Mouse (Mus musculus) mature B cell (primary cell): ENCODE data around the gene Wdr1.
"Not testable (repeated sequence)": the region's sequence is repeated elsewhere in the genome, so short reads cannot be mapped to it uniquely, and the experiment has no call there.

Experiments
- in situ Hi-C: fragments of 300-500 bp; cut with MboI; formaldehyde crosslinking; loops from 2 replicates; pipeline ENCODE4 v1.14.3; 2019

The Wdr1 gene

GRCm38 (mm10) chr5:38496491-38497057, 66.4 kb downstream of the Wdr1 start:
- in situ Hi-C loops = no loop called here

DNA sequence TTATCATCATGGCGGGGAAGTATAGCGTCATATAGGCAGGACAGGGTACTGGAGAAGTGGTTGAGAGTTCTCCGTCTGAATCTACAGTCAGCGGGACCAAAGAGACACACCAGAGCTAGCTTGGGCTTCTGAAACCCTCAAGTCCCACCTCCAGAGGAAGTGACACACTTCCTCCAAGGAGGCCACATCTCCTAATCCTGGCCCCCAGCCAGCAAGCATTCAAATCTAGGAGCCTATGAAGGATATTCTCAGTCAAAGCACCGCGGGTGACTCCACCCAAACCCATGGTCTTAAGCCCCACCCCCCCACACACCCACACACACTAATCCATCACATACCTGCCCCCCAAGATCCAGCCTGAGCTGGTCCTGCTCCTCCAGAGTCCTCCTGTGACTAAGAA, 69.1 kb downstream of the Wdr1 start:
- in situ Hi-C loops = no loop called here

- in situ Hi-C loops = no loop called here
Observed at GRCm38 (mm10) chr5:38491763-38492162, 71.3 kb downstream of the Wdr1 start.

DNA sequence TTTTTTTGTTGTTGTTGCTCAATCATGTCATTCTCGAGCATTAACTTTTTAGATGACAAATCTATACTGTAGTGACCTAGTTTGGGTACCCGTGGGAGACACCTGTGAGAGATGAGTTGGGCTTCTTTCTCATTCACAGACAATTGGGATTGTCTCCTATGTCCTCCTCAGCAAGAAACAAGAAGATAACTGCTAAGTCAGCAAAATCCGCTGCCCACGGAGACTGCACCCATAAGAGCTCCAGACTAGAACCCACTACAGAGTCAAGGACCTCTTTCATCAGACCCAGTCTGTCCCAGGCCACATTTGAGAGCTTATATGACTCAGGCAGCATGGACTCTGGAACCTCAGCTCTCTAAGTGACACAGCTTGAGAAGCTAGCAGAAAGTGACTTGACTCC, 73.3 kb downstream of the Wdr1 start:
- in situ Hi-C loops = no loop called here

DNA sequence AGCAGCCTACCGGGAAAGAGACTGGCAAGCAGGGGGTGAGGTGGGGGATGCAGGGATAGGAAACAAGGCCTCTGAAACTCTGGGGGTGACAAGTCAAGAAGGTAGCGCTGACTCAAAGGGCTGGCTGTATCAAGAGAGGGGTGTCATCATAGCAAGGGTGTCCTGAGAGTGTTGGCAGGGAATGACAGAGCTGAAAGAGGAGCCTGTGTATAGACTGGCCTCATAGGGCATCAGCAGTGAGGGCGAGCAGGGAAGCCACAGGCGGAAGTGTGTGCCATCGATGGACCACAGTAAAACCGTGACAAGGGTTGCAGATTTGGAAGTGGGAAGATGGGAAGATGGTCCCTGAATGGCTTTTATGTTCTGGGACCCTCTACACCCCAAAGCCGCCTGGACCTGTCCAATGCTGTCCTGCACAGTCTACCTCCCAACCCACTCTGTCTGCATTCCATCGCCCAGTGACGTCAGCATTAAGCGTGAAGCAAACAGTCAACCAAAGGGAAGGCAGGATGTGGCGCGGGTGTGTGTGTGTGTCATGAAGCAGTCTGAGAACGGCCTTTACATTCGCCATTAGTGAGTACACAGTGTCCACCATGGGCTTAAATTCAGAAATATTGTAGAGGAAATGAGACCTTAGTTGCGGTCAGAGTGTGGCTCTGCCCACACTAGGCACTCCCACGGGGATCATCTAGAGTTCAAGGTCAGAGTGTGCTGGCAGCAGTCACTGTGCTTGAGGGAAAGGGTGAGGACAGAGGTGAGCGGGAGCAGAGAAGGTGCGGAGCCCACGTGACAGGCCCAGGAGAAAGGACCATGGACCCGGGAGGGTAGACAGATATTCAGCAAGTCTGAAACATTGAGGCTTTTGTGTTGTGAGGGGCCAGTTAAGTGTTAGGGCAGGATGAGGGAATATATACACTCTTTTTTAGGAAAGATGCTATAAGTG, 74.1 kb downstream of the Wdr1 start:
- in situ Hi-C loops = no loop called here

DNA sequence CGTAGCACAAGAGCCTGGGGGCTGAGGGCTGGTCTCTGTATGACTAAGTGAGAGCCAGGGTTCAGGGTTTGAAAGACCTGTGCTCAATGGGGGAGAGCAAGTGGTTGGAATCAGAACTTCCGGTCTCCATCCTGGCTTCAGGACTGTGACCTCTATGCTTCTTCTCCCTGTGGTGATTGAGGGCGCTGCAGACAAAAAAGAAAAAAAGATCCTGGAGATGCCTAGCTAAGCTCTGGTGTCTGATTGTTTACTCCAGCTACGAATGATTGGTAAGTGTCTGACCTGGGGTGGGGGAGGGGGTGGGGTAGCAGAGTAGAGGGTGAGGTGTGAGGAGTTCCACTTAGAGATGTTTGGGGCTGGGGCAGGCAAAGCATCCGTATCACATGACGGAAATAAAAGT, 75.0 kb downstream of the Wdr1 start:
- in situ Hi-C loops = no loop called here

GRCm38 (mm10) chr5:38487247-38487646, 75.8 kb downstream of the Wdr1 start:
- in situ Hi-C loops = no loop called here

DNA sequence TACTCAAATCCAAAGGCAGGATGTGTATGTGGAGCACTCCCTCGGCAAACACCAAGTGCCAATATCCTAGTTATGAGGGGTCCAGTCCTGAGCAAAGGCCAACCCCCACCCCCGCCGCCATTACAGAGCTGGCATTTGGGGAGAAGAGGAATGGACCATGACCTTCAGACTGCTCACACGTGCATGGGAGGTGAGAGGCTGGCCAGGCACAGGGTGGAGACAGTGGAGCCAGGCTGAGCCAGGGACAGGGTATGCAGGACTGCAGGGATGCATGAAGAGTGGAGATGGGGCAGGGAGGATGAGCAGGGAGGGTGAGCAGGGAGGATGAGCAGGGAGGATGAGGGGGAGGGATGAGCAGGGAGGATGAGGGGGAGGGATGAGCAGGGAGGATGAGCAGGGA, 77.1 kb downstream of the Wdr1 start:
- in situ Hi-C loops = no loop called here

DNA sequence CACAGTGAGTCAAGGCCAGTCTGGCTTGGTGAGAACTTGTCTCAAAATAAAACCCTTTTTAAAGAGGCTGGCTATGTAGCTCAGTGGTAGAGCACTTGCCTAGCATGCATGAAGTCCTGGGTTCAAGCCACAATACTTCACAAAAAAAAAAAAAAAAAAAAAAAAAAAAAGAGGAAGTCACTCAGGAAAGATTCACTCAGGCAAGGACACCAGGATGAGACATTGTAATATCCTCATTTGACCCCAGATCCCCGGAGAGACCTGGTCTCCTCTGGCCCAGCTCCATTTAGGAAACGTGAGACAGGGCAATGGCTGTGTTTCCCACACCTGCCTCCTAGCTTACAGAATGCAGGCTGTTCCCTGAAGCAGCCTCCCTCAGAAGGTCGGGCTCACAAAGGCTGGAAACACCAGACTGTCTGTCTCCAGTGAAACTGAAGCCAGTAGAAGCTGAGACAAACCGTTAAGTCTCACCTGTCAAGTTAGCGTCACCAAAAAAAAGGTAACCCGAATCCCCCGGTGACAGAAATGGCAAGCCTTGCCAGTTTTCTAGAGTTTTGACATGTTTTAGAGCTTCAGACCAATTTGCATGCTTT, 79.4 kb downstream of the Wdr1 start:
- in situ Hi-C loops = no loop called here

GRCm38 (mm10) chr5:38480822-38481707, 82.0 kb downstream of the Wdr1 start:
- in situ Hi-C loops = no loop called here

GRCm38 (mm10) chr5:38479908-38480725, 82.9 kb downstream of the Wdr1 start:
- in situ Hi-C loops = no loop called here

DNA sequence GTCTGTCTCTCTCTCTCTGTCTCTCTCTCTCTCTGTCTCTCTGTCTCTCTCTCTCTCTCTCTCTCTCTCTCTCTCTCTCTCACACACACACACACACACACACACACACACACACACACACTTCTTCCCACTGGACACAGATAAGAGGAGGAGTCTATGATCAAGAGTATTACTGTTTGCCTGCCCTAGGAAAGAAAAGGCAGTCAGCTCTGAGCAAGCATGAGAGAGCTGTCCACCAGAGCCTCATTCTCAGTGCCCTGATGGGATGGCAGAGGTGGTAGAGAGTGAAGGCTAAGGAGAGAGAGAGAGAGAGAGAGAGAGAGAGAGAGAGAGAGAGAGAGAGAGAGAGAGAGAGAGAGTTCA, 83.5 kb downstream of the Wdr1 start:
- in situ Hi-C loops = not testable (repeated sequence)

DNA sequence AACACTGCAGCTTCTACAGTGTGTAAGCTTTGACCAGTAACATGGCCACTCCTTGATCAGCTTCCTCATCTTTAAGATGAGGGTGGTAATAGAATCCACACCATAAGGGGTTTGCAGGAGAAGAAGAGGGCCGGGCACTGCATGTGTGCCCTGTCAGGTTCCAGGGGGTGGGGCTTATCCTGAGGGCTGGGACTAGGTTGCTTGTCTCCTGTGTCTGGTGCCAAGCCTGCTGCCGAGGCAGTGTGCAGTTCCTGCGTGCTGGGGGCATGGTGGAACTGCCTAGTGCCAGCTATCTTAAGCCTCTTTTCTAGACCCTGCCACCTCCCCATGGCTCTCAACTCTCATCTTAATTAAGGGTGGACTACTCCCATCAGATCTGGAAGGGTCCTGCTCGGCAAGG, 84.0 kb downstream of the Wdr1 start:
- in situ Hi-C loops = no loop called here

GRCm38 (mm10) chr5:38477731-38478445, 85.1 kb downstream of the Wdr1 start:
- in situ Hi-C loops = no loop called here

DNA sequence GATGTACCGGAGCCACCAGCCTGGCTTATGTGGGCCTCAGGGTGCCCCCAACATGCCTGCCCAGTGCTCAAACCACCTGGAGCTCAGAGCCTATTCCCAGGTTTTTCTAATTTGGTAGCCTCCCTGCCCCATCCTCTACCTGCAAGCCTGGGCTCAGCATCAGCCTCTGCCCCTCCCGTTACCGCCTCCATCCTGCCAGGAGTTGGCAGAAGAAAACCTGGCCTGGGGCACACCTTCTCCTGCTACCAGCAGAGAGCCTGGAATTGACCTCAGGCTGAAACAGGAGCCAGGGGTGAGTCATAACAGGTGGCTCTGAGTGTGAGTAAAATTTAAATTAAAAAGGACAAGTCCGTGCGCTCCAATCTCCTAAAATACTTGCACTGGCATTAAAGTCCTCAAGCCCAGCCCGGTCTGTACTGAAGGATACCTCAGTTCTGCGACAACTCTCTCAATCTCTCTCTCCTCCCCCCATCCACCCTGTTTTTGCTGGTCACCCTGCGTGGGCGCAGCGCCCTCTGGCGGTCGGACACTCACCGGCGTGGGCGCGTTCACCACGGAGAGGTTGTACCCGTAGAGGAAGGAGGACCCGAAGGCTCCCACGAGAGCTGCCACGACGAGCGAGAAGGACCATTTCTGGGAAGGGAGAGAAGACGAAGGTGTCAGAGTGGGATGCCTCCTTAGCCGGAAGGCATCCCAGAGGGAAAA, 86.0 kb downstream of the Wdr1 start:
- in situ Hi-C loops = no loop called here
